ENCODE assay signal across 9 mouse cellular contexts in genomic region chr19:46422384-46423338, GRCm38 (mm10). TPM values are rescaled to one million over a fixed set of nuclear protein-coding genes. Genes with fewer than 3 reads are reported as not detected.
DNase-seq lines count a peak whose midpoint lies in the region; ATAC-seq and TF ChIP-seq lines count a peak whose summit lies in the region.
"Had no signal": no experiment of that assay in that cellular context is flagged by ENCODE, and none has a peak within 500 bp of the region (broad histone marks: within the 10 kb centered on the region; RNA-seq: fewer than 3 reads in every experiment).

No protein-coding gene starts in this region.

- H3K9ac ChIP-seq in intestine, embryonic 14.5 days (ENCODE audit: low read length): no peak overlapping the region
- no peak overlapping the region for H3K9ac ChIP-seq in intestine, postnatal 0 days (ENCODE audit: low read depth, low read length)
- no peak overlapping the region for H3K9ac ChIP-seq in midbrain, embryonic 16.5 days (ENCODE audit: low read depth, low read length)
- H3K9ac ChIP-seq: liver, embryonic 15.5 days had no signal

- peaks cover 20% of the 10 kb centered on the region for H3K4me1 ChIP-seq in intestine, embryonic 14.5 days (replicated peaks; ENCODE audit: control insufficient read depth, insufficient read depth, low read length)
- H3K4me1 ChIP-seq in intestine, postnatal 0 days (replicated peaks; ENCODE audit: control insufficient read depth, insufficient read depth, low read length): no peaks in the 10 kb centered on the region
- peaks cover 7% of the 10 kb centered on the region; the same call in 1 of the 2 replicates for H3K4me1 ChIP-seq in midbrain, embryonic 16.5 days (ENCODE audit: control insufficient read depth, insufficient read depth, low read length)
- H3K4me1 ChIP-seq: liver, embryonic 15.5 days had no signal

- DNase-seq in intestine, embryonic 14.5 days (ENCODE audit: low spot score): no peak
- peak; percentile 94 for DNase-seq in cerebellum, adult 9-11 months
- peak; percentile 85 for DNase-seq in forelimb bud, embryonic 11.5 days (ENCODE audit: low read depth, low spot score)
- no peak for DNase-seq in MN1 (ENCODE audit: low spot score)
- no peak for DNase-seq in gastrocnemius, postnatal 4 days (ENCODE audit: low spot score in 2 of 2)
- no peak for DNase-seq in liver

- peaks cover 9% of the 10 kb centered on the region; the same call in 1 of the 2 replicates for H3K36me3 ChIP-seq in intestine, embryonic 14.5 days (ENCODE audit: control insufficient read depth, insufficient read depth, low read length)
- H3K36me3 ChIP-seq in intestine, postnatal 0 days (ENCODE audit: control insufficient read depth, insufficient read depth): 0 out of 2 replicates have a peak, but pooled peaks cover 5% of the 10 kb centered on the region
- H3K36me3 ChIP-seq in midbrain, embryonic 16.5 days (ENCODE audit: control insufficient read depth, insufficient read depth, low read length): no peaks in the 10 kb centered on the region

- ATAC-seq in intestine, embryonic 14.5 days (replicated peaks; ENCODE audit: low FRiP score, low TSS enrichment, low read depth): no peak; the same call in 1 of the 2 replicates
- no peak for ATAC-seq in intestine, postnatal 0 days
- peak; percentile 45; the same call in 1 of the 2 replicates for ATAC-seq in midbrain, embryonic 16.5 days

- WGBS in intestine, embryonic 14.5 days: 35% methylated on average over 11 of the region's 11 CpGs
- WGBS in intestine, postnatal 0 days: 59% methylated on average over 11 of the region's 11 CpGs
- WGBS in midbrain, embryonic 16.5 days: 40% methylated on average over 11 of the region's 11 CpGs

- H3K4me2 ChIP-seq in intestine, embryonic 14.5 days (ENCODE audit: low read length): no peak overlapping the region
- no peak overlapping the region for H3K4me2 ChIP-seq in intestine, postnatal 0 days (replicated peaks; ENCODE audit: low read depth)
- no peak overlapping the region for H3K4me2 ChIP-seq in midbrain, embryonic 16.5 days (ENCODE audit: low read length)
- H3K4me2 ChIP-seq: liver, embryonic 15.5 days had no signal

- no peak overlapping the region for H3K4me3 ChIP-seq in intestine, embryonic 14.5 days (ENCODE audit: low read depth, low read length)
- H3K4me3 ChIP-seq in intestine, postnatal 0 days (ENCODE audit: low read depth, low read length): no peak overlapping the region
- no peak overlapping the region for H3K4me3 ChIP-seq in midbrain, embryonic 16.5 days (ENCODE audit: low read depth, low read length)
- H3K4me3 ChIP-seq: liver, embryonic 15.5 days had no signal

- no peaks in the 10 kb centered on the region for H3K9me3 ChIP-seq in intestine, embryonic 14.5 days (ENCODE audit: control insufficient read depth, low read length)
- H3K9me3 ChIP-seq in intestine, postnatal 0 days (ENCODE audit: control insufficient read depth): no peaks in the 10 kb centered on the region
- H3K9me3 ChIP-seq in midbrain, embryonic 16.5 days (replicated peaks; ENCODE audit: control insufficient read depth, low read length, poor library complexity, severe bottlenecking): no peaks in the 10 kb centered on the region
- H3K9me3 ChIP-seq: liver, embryonic 15.5 days had no signal

- TF ChIP-seq CTCF in intestine, postnatal 0 days (IDR thresholded peaks at IDR 0.05; ENCODE audit: low read depth): no peak

- H3K27me3 ChIP-seq in intestine, embryonic 14.5 days (replicated peaks; ENCODE audit: control insufficient read depth, insufficient read depth, low read length): no peaks in the 10 kb centered on the region
- no peaks in the 10 kb centered on the region for H3K27me3 ChIP-seq in intestine, postnatal 0 days (replicated peaks; ENCODE audit: control insufficient read depth, insufficient read depth, low read length)
- no peaks in the 10 kb centered on the region for H3K27me3 ChIP-seq in midbrain, embryonic 16.5 days (ENCODE audit: control insufficient read depth, insufficient read depth, low read depth, low read length)
- H3K27me3 ChIP-seq: liver, embryonic 15.5 days had no signal

- 0 out of 2 replicates have a peak overlapping the region, but pooled peaks have one; percentile 19 for H3K27ac ChIP-seq in intestine, embryonic 14.5 days (ENCODE audit: low read depth)
- no peak overlapping the region for H3K27ac ChIP-seq in intestine, postnatal 0 days (ENCODE audit: low read depth, low read length)
- H3K27ac ChIP-seq in midbrain, embryonic 16.5 days (ENCODE audit: low read length): 0 out of 2 replicates have a peak overlapping the region, but pooled peaks have one; percentile 51
- H3K27ac ChIP-seq: liver, embryonic 15.5 days had no signal

RNA-seq across cellular contexts. Expression of gene Sufu, which starts 26.0 kb away (rescaled TPM):
- polyA plus RNA-seq in intestine, embryonic 14.5 days (2014; fragmentation: Nextera tagmentation; extraction: Ambion mirVana): 30.3 and 32.3 TPM in 2 replicates
- polyA plus RNA-seq in intestine, postnatal 0 days (2015; fragmentation: Nextera tagmentation; extraction: Ambion mirVana): 9.0 and 9.5 TPM in 2 replicates
- 19.0 and 22.5 TPM in 2 replicates for polyA plus RNA-seq in midbrain, embryonic 16.5 days (2015; fragmentation: Nextera tagmentation; extraction: Ambion mirVana)
- total RNA-seq in gastrocnemius, postnatal 4 days (2021): 10 to 100 TPM; 20.1 to 23.5 TPM

RNA-seq across cellular contexts. Expression of gene Actr1a, which starts 27.1 kb away (rescaled TPM):
- polyA plus RNA-seq in intestine, embryonic 14.5 days (2014; fragmentation: Nextera tagmentation; extraction: Ambion mirVana): 127 and 142 TPM in 2 replicates
- polyA plus RNA-seq in intestine, postnatal 0 days (2015; fragmentation: Nextera tagmentation; extraction: Ambion mirVana): 100 and 103 TPM in 2 replicates
- polyA plus RNA-seq in midbrain, embryonic 16.5 days (2015; fragmentation: Nextera tagmentation; extraction: Ambion mirVana): 378 and 383 TPM in 2 replicates
- total RNA-seq in gastrocnemius, postnatal 4 days (2021): 10 to 100 TPM; 80.8 to 88.7 TPM

Comparison
In these comparisons a context has a peak if more than half of its experiments do, and no peak if none do; other contexts are left out.
1. DNase-seq: peak in cerebellum, adult 9-11 months (single experiment) and forelimb bud, embryonic 11.5 days (single experiment); none in intestine, embryonic 14.5 days (single experiment), MN1 (single experiment), gastrocnemius, postnatal 4 days (0 of 2) and liver (single experiment).